Mouse (Mus musculus) left cerebral cortex, adult 11 months (tissue): ENCODE results near the gene Hoxd8.

Experiments
- DNase-seq: peaks from one replicate; pipeline ENCODE4 v3.0.0; 2022; ENCODE audit warnings: low spot score

Gene Hoxd8

DNA sequence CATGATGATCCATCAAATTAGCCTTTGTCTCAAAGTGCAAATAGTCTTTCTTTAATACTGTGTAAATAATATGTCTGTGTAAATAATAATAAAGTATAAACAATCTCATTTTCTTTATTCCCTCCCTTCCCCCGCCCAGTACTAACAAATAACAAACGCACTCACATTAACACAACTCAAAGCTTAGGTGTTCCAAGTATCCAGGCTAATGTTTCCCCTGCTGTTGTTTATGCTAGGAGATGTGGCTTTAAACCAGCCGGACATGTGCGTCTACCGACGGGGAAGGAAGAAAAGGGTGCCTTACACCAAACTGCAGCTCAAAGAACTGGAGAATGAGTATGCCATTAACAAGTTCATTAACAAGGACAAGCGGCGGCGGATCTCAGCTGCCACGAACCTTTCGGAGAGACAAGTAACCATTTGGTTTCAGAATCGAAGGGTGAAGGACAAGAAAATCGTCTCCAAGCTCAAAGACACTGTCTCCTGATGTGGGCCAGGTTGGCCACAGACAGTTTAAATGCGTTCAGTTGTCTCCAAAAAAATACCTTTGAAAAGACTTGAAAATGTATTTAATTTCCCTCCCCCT lies 34.7 kb upstream of the Hoxd8 start:
- DNase-seq, result no peak

DNA sequence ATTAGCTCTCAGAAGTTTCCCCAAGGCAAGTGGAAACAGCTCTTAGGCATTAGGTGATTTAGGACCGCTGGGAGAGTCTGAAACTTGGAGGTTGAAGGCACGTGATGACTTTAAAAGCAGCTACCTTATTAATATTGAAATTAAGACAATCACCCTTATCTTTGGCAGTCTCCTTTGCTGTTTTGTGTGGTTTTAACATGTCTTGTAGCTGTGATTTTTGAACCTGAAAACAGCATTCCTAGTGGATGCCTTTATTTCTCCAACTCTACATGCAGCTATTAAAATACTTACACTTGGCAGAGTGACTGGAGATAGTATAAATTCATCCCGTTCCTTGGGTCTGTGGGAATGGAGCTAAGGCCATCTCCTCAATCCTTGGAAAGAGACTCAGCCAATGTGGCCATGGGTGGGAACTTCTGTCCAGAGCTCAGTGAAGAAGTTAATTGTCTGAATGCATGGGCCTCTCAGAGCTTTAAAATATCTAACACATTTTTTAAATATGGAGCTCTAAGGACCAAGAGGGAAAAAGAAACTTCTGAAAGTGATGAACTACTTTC lies 33.7 kb upstream of the Hoxd8 start:
- no peak for DNase-seq

DNA sequence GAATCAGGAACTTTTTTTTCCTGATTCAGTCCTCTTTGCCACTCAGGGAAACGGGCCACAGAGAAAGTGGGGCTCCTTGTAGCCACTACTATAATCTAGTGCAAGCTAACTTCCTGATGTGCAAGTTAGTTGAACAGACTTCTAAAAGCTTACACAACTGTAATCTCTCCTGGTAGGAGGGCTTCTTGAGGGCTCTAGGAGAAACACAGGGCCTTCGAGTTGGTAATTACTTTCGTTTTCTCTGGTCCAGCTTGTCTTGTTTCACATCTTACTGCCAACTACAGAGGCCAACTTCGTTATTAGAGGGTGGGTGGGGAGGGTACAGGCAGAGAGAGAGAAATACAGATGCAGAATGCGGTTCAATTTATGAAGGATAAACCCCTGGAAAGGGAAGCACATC lies 32.6 kb upstream of the Hoxd8 start:
- no peak for DNase-seq

DNA sequence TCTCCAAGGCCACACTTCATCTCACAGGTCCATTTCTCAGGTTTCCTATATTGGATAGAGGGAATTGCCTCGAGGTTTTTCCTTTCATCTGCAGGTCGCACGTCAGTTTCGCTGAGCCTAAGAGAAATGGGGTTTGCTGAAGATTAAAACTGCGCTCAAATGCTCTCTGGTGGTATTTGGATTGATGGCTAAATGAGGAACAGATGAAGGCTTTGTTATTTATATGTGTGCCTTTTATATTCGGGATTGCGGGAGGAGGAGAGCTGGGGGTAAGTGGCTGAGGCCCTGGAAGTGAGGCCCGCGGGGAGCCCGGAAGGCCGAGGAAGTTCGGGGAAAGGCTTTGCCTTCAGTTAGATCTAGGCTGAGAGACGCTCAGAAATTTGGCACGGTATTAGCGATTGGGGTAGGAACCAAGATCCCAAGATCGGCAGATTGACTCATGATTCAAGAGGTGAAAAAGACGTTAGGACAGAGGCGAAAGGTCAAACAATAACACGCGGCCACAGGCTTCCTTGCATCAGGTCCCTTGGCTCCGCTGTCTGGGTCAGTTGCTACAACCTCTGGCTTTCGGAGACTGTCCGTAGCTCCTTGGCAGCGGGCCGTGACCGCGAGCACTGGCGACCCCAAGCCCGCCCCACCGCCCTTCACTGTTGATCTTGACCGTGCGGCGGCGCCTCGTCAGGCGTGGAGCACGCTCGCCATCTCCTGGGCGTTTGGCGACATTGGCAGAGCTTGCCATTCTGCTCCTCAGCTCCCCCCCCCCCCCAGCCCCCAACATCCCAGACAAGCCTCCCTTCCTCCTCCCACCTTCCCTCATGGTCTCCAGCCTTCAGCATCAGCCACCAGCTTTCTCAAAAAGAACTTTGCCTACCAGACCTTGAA lies 31.7 kb upstream of the Hoxd8 start:
- no peak for DNase-seq

DNA sequence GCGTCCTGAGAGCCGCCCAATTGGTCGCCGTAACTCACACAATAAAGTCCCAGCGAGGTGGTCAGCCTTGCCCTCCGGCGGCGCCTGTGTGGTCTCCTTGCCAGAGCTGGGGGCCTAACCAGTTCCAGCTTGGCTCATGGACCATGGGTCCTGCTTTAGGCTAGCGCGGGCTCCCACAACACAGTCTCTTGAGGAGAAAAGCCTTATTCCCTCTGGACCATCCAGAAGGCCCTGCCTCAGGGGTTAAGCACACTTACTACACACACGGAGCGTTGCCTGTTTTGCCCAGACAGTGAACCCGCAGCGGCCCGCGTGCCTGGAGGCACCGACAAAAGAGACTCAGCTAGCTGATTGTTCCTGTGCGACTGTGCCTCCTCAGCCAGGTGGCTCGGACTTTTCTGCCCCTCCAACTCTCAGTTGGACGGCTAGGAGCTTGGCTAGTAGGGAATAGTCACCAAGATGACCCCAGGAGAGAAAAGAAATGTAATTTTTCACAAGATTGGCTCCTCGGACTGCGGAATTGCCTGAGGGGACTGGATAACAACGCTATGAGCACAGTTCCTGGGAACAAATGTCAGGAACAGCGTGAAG lies 30.5 kb upstream of the Hoxd8 start:
- no peak for DNase-seq

DNA sequence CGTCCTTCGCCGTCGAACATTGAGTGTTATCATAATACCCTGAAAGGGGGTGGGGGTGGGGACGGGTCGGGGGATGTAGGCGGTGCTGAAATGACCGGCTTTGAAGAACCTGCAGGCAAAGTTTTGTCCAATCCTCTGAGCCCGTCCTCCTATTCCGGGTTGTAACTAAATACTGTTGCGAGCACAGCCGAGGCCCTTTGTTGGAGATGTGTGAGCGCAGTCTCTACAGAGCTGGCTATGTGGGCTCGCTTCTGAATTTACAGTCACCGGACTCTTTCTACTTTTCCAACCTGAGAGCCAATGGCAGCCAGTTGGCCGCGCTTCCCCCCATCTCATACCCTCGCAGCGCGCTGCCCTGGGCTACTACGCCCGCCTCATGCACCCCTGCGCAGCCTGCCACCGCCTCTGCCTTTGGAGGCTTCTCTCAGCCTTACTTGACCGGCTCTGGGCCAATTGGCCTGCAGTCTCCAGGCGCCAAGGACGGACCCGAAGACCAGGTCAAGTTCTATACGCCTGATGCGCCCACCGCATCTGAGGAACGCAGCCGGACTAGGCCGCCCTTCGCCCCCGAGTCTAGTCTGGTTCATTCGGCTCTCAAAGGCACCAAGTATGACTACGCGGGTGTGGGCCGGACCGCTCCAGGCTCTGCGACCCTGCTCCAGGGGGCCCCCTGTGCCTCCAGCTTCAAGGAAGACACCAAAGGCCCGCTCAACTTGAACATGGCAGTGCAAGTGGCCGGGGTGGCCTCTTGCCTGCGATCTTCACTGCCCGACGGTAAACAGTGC lies 29.3 kb upstream of the Hoxd8 start, which contains the start of gene Hoxd12:
Gene Hoxd12, plus strand, starts transcription at position 133 of the 785 bp plus-strand sequence.
- no peak for DNase-seq

DNA sequence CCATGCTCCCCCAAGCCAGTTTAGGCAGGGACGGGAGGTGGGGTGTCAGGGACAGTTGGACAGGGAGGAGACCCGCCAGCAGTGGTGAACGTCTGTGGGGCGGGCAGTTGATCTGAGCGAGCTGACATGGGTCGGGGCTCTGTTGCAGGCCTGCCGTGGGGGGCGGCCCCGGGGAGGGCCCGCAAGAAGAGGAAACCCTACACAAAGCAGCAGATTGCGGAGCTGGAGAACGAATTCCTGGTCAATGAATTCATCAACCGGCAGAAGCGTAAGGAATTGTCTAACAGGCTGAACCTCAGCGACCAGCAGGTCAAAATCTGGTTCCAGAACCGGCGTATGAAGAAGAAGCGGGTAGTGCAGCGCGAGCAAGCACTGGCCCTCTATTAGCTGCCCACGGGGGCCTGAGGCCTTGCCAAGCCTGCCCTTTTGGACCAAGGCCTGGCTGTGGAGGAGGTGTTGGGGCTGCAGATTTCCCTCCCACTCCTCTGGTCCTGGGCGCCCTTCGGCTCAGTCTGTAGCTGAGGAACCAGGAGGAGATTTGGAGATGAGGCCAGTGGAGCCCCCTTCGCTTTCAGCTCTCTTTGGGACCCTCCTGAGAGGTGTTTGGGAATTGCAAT lies 28.6 kb upstream of the Hoxd8 start:
- no peak for DNase-seq

DNA sequence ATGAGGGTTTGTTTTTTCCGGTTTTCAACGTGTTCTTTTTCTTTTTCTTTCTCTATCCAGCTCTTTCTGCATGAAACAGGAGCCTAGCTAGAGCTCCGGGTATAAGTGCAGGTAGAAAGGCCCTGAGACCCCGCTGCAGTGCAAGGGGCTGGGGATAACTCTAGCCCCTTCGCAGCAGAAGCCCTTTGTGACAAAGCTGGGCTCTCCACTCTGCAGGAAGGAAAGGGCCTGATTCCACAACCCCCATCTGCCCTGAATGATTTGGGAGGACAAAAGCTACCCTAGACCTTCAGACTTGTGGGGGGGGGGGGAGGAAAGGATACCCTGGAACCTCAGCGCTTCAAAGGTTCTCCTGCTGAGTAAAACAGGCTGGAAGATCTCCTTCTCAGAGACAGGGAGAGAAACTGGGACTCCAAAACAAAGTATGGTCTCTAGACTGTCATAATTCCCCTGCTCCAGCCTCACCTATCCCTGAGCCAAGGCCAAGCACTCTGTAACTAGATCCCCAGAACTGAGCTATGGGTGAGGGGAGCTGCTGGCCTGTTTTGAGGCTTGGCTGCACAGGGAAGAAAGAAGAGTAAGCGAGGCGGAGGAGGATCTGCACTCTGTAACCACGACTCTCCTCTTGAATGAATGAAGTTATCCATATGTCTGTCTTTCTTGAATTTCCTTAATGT lies 27.9 kb upstream of the Hoxd8 start:
- no peak for DNase-seq

DNA sequence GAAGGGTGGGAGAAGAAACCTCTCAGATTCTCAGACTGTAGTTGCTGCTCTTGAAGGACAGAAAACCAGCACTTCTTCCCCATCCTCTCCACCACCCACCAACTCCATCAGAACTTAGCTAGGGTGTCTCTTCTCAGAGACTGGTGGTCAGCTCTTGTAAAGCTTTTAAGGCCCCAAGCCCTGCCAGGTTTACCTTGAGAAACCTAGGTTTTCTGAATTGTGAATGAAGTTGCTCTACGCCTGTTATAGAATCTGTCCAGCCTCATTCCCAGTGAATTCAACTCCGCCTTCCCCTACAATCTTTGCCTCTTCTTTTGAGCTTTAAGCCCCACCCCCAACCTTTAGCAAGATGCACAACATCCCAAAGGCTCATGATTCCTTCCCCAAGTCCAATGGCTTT lies 27.3 kb upstream of the Hoxd8 start:
- no peak for DNase-seq

DNA sequence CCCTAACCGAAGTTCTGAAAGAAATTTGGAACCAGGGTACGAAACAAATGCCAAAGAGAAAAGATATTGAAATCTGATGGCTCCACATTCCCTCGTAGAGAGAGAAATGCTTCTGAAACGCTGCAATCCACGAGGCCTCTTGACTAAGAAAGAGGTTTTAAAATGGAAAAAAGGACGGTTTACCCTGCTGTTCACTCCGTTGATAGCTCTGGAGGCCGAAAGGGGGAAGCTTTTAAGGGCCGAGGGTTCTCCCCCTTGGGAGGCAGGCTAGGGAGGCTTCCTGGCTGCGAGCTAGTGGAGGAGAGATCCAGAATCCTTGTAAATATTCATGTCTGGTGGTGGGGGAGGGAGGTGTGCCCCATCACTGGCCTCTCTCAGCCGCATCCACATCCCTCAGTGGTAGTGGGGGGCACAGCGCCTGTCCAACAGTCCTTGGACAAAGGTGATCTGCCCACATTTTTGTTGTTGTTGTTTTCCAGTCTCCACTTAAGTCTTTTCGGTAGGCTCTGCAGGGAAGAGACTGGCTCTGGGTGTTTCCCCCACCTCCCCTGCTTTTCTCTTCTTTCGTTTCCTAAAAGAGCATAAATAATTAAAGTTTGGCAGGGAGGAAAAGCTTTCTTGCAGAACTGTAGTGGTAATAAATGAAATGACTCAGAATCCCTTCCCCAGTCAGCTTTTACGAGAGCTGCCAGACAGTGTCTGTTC lies 25.4 kb upstream of the Hoxd8 start, which contains the start of gene Hoxd11:
Gene Hoxd11, plus strand, starts transcription at position 667 of the 705 bp plus-strand sequence.
- no peak for DNase-seq

DNA sequence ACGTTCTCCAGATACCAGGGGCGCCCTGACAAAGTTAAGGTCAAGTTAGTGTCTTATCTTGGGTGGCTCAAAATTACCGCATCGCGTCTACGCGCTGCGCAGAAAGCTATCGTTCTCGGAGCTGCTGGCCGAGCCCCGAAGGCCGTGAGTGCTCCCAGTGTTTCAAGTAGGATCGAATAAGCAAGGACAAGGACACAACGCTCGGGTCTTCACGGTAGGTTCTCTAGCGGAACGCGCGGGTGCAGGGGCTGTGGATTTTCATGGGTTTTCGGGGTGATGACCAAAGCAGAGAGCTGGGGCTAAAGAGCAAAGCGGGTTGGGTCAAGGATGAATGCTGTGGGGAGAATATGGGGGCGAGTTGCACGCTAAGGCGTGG lies 24.8 kb upstream of the Hoxd8 start:
- no peak for DNase-seq

DNA sequence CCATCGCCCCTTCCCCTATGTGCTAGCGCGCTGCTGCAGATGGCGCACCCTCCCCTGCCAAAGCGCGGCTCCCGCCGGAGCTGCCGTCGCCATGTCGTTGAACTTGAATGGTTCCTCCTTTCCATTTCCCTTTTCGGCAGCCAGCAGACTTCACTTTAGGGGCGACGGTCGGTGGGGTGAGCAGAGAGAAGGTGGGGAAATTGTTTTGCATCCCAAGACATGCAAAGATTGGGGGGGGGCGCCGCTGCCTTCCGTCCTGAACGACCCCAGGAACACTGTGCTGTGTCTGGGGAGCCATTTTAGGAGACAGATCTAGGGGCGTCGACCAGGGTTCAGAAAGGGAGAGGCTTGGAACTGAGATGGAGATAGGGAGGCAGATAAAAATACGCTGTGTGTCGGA lies 24.4 kb upstream of the Hoxd8 start:
- DNase-seq, result no peak

DNA sequence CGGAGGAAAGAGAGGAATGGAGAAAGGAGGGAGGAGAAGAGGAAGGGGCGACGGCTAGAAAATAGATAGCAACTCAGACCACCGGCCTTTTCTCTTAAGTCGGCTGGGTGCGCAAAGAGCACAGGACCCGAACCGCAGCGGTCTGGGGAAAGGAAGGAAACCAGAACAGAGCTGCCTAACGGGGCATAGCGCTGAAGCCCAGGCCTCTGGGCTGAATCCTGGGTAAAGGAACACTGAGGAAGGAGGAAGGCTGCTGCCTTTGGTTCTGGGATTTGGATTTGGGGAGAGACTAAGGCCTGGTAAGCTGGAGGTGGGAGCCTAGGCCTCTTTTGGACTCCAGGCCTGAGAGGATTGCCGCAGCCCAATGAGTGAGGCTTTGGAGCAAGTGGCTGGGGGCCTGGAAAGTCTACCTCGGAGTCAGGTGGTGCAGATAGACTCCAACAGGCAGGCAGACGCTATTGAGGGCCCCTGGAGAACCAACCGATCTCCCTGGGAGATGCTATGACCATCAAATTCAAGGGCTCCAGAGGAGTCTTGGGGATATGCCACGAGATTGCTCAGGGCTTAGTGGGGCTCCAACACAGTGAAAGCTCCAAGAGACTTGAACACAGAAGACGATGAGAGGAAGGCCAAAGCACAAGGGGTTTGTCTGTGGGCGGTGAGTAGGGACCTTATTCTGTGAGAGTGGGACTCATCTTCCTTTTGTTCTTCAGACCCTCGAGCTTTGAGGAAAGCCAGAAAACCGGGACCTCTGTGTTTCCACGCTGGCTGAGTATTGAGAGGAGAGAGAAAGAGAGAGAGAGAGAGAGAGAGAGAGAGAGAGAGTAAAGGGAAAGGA lies 23.6 kb upstream of the Hoxd8 start:
- no peak for DNase-seq

DNA sequence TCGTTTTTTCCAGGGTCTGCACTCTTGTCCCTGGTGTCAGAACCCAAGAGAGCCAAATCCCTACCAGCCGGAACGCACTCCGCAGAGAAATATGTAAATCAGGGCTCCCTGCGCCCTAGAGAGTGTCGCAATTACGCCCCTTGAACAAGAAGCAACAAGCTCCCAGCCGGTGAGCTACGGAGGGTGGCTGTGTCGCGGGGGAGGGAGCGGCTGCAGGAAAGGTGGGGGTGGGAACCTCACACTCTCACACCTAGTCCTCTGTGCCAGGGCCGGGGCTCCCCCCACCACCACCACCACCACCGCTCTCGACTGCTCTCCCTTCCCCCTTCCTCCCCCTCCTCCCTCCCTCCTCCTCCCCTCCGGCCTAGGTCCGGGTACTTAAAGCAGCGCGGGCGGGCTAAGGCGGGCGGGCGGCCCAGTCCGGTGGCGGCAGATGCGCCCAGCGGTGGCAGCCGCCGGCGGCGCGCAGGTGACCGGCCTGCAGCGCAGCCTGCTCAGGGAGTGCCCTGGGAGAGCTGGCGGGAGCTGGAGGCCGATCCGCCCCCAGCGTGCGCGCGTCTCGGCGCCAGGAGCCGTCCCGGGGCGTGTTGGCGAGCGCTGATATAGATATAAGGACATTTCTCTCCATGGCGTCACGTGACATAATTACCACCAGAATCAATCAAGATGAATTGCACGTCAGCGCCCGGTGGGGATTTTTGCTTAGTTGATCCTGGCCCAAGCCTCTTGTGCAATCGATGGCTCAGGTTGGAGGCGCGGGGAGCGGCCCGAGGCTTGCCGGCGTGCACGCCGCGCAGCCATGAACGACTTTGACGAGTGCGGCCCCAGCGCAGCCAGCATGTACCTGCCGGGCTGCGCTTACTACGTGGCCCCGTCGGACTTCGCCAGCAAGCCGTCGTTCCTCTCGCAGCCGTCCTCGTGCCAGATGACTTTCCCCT lies 22.6 kb upstream of the Hoxd8 start:
- DNase-seq, result no peak

DNA sequence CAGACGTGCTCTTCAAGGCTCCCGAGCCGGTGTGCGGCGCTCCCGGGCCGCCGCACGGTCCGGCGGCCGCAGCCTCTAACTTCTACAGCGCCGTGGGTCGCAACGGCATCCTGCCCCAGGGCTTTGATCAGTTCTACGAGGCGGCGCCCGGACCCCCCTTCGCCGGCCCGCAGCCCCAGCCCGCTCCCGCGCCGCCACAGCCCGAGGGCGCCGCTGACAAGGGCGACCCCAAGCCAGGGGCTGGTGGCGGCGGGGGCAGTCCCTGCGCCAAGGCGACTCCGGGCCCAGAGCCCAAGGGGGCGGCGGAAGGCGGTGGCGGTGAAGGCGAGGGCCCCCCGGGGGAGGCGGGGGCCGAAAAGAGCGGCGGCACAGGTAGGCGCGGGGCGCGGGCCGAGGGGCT lies 21.6 kb upstream of the Hoxd8 start:
- no peak for DNase-seq

DNA sequence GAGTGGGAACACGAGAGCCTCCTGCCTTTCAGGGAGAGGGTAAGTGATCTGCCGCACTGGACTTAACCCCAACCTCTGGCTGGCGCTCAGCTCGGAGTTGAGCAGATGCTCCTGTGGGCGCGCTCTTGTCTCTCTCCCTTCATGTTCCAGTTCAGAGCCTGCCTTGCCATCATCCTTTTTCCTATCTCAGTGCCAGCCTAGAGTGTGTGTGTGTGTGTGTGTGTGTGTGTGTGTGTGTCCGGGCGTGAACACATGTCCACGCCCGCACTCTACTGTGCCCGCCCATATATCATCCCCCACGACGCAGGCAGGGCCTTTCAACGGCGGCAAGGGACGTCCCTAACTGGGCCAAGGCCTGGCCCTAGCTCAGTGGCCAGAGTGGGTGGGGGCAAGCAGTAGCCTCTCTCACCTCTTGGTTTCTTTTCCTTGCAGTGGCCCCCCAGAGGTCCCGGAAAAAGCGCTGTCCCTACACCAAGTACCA lies 20.9 kb upstream of the Hoxd8 start:
- DNase-seq, result no peak

DNA sequence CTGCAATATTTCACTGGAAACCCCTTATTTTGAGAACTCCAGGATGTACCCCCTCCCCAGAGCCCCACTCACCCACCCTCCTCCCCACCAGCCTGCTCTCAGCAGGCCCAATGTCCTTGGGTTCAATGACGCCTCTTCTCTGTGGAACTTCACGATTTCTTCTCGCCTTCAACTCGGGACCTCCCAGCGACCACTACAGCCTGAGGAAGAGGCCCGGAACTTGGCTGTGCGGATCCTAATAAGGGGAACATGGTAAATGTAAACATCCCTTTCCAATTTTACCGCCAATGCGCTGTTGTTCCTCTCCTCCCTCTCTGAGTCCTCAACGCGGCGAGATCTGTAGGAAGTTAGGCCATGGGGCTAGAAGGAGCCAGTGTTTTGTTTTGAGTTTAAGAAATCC lies 20.3 kb upstream of the Hoxd8 start:
- DNase-seq, result no peak

DNA sequence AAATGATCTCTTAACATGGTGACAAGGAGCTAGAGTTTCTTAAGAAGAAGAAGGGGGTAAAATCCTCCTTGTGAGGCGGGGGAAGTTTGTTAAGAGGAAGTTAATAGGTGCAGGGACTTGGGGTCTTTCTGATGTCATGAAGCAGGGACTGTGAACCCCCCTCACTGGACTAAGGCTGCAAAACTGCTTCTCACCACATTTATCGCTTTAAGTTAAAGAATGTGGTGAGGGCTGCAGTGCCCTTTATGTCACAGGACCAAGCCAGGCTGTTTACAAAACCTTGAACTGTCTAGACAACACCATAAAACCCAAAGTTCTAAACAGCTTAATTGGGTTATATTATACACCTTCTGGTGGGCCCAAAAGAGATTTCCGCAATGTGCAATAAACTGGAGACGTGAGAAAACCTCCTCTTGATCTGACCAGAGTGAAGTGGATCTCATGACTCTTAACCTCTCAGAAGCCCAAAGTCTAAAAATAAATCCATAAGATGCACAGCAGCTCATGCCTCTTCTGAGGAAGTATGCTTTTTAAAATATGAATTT lies 19.3 kb upstream of the Hoxd8 start:
- DNase-seq, result no peak
